Mouse (Mus musculus) spleen, adult 2 months (tissue): Measurements from ENCODE around the gene Olfr648. TPM values are rescaled to one million over a fixed set of nuclear protein-coding genes. Genes with fewer than 3 reads are reported as not detected.

ENCODE experiments used
- DNase-seq, 2 experiments: peaks; one replicate each; pipeline versions ENCODE4 v3.0.0 to v3.0.0-alpha.2; 2012 to 2021; ENCODE audit warnings: low spot score in 2 of 2, low read depth in 1 of 2
- H3K27ac ChIP-seq: fragments of 200-500 bp; 2 replicates; pipeline ENCODE4 v1.5.1; 2012; ENCODE audit warnings: low read length, inconsistent platforms; ENCODE audit not compliant: insufficient read depth
- H3K27me3 ChIP-seq: fragments of 200-500 bp; 2 replicates; pipeline ENCODE4 v1.6.1; 2012; ENCODE audit warnings: mild to moderate bottlenecking, moderate library complexity, low read length, inconsistent platforms; ENCODE audit not compliant: control insufficient read depth, insufficient read depth
- H3K36me3 ChIP-seq: fragments of 200-500 bp; 2 replicates; pipeline ENCODE4 v1.6.1; 2012; ENCODE audit warnings: mild to moderate bottlenecking, low read length, inconsistent platforms; ENCODE audit not compliant: control insufficient read depth, insufficient read depth
- H3K4me1 ChIP-seq: fragments of 200-500 bp; 2 replicates; pipeline ENCODE4 v1.6.1; 2011; ENCODE audit warnings: inconsistent platforms; ENCODE audit not compliant: control insufficient read depth, insufficient read depth, insufficient read length
- H3K4me3 ChIP-seq: fragments of 200-500 bp; 2 replicates; pipeline ENCODE4 v1.5.1; 2011; ENCODE audit warnings: mild to moderate bottlenecking, inconsistent platforms; ENCODE audit not compliant: insufficient read depth, insufficient read length; ENCODE audit errors: extremely low read depth
- CTCF ChIP-seq: fragments of 200-500 bp; IDR thresholded peaks from 2 replicates; pipeline ENCODE4 v1.5.1; 2011; ENCODE audit warnings: mild to moderate bottlenecking, inconsistent platforms; ENCODE audit not compliant: insufficient read depth, insufficient read length, insufficient replicate concordance; ENCODE audit errors: extremely low read depth
- POLR2A ChIP-seq: fragments of 200-500 bp; IDR thresholded peaks from 2 replicates; pipeline ENCODE4 v1.6.1; 2011; ENCODE audit warnings: low read depth, low read length, inconsistent platforms
- WGBS: fragments of 180-500 bp; shearing (Covaris S2); methylation state at CpG from one replicate; pipeline ENCODE4 v1.1.7; 2018; 5-methylcytosine and 5-hydroxymethylcytosine counted together
- polyA plus RNA-seq: library from polyadenylated mRNA; depleted of rRNA; stranded (reverse); fragments of >200 nt; gene quantifications from 2 replicates; pipeline ENCODE4 v1.2.3, GENCODE M21; 2012; rRNA removed

Olfr648 gene
- polyA plus RNA-seq, 1 experiment = not detected

DNA sequence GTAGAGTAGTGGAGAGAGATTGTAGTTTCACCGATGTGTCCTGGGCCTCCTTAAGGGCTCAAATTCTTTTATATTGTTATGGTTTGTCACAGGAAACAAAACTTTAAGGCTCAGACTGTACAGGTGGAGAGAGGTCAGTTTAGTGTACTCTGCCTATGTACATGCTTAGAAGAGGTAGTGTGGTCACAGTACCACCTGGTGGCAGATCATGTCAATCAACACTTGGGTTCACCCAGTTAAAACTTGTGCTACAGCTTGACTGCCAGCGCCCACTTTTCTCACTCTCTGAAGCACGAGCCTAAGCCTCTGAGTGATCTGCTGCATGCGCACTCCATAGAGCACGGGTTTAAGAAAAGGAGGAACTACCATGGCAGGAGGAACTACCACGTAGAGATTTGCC is 16.1 kb downstream of the Olfr648 start:
- TF ChIP-seq CTCF (no peak), POLR2A (no peak)
- Histone ChIP-seq H3K36me3 (no peaks in the 10 kb centered on the region), H3K27me3 (no peaks in the 10 kb centered on the region), H3K4me1 (peaks cover 5% of the 10 kb centered on the region; the same call in 1 of the 2 replicates), H3K27ac (no peak overlapping the region), H3K4me3 (no peak overlapping the region)
- WGBS = 19% methylated on average over 6 of the region's 6 CpGs
- DNase-seq = no peak

DNA sequence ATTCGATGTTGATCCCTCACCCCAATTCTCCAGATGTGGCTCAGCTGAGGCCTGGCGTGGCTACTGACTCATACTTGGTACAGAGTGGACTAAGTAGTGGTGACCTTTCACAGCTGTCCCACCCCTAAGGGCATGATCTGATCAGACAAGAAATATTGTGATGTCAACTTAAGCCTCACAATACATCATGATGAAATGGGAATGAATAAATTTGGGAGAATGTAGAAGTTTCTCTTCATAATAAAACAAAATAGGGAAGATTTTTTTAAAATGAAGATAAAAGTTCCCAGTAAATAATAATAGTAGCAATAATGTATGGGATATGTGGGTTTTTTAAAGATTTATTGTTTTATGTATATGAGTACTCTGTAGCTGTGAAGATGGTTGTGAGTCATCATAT is 32.7 kb downstream of the Olfr648 start, which contains the start of gene Ubqlnl:
Gene Ubqlnl (minus strand): TSS at position 101 of the 400 bp plus-strand sequence.
- no peak for TF ChIP-seq CTCF
- H3K36me3 ChIP-seq = no peaks in the 10 kb centered on the region
- no peaks in the 10 kb centered on the region for H3K27me3 ChIP-seq
- H3K27ac ChIP-seq = no peak within 1 kb of the TSS
- WGBS = 86% methylated on average over 2 of the region's 2 CpGs
- H3K4me3 ChIP-seq = no peak within 1 kb of the TSS
- DNase-seq = no peak
- H3K4me1 ChIP-seq = no peaks in the 10 kb centered on the region

DNA sequence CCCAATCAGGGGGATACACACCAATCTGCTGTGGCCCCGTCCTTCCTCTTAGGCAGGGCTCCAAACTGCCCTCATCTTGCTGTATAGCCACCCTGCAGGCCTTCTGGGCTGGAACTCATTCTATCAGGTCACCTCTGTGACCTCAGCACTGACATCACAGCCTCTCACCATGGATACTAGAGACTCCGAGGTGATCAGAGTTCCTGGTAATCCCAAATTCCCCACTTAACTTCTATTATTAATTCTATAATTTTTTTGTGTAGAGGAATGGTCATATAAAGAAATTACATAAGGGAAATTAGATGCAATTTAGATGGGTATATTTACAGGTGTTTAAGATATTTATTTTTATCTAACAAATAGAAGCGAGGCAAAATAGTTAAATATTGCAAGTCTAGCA is 40.0 kb downstream of the Olfr648 start, which contains the start of gene Ubqln3:
Gene Ubqln3 (minus strand): TSS at position 101 of the 400 bp plus-strand sequence.
- no peaks in the 10 kb centered on the region for H3K27me3 ChIP-seq
- no peaks in the 10 kb centered on the region for H3K36me3 ChIP-seq
- DNase-seq = no peak
- TF ChIP-seq POLR2A (no peak), CTCF (no peak)
- H3K27ac ChIP-seq = no peak within 1 kb of the TSS
- WGBS = 83% methylated on average over 3 of the region's 3 CpGs
- H3K4me1 ChIP-seq = no peaks in the 10 kb centered on the region
- H3K4me3 ChIP-seq = no peak within 1 kb of the TSS

DNA sequence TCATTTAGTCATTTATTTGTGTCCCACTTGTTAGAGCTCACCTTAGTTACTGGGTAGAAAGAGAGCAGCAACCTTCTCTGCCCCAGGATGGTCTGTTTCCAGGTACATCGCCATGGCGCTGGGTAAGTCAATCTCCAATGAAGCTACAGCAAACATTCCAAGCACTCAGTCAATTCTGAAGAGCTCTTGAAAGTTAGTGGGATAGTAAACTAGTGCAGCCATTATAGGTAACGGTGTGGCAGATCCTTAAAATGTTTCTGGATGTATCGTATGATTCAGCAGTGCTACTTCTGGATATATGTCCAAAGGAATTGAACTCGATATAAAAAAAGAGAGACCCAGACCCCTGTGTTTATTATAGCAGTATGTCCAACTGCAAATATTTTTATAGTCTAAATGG is 45.9 kb downstream of the Olfr648 start, which contains the start of gene Olfr643:
Gene Olfr643 (minus strand): TSS at position 101 of the 400 bp plus-strand sequence.
- Histone ChIP-seq H3K4me1 (no peaks in the 10 kb centered on the region), H3K27me3 (no peaks in the 10 kb centered on the region), H3K4me3 (no peak within 1 kb of the TSS), H3K27ac (no peak within 1 kb of the TSS), H3K36me3 (no peaks in the 10 kb centered on the region)
- no peak for TF ChIP-seq CTCF
- no peak for TF ChIP-seq POLR2A
- no peak for DNase-seq
- WGBS = 92% methylated on average over 5 of the region's 5 CpGs

DNA sequence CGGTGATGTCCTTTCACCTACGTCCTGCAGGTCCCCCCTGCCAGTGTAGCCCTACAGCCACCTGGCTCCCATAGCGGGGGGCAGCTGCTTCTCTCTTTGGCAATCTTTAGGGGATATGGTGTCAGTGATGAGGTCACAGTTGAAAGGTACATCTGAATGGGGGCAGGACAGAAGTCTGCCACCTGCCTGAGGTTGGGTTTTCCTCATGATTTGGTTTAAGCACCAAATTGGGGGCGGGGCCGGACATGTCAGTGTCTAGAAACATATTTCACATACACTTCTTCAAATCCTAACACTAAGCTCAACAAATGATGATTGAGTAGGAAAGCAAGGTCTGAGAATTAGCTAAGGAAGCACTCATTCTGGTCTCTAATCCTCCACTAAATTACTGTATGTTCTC is 53.5 kb downstream of the Olfr648 start, which contains the start of gene Ubqln5:
Gene Ubqln5 (minus strand): TSS at position 101 of the 400 bp plus-strand sequence.
- Histone ChIP-seq H3K4me1 (no peaks in the 10 kb centered on the region), H3K36me3 (no peaks in the 10 kb centered on the region), H3K27me3 (no peaks in the 10 kb centered on the region), H3K27ac (no peak within 1 kb of the TSS), H3K4me3 (no peak within 1 kb of the TSS)
- DNase-seq = no peak
- WGBS = 87% methylated on average over 5 of the region's 5 CpGs
- TF ChIP-seq CTCF (no peak), POLR2A (no peak)

Other genes with a start within 250 kb of the Olfr648 start
- gene Olfr632, start 249.0 kb downstream of the Olfr648 start, polyA plus RNA-seq = not detected in 2 replicates
- not detected in 2 replicates for gene Olfr633, start 239.0 kb downstream of the Olfr648 start, polyA plus RNA-seq
- not detected in 2 replicates for gene Olfr635, start 212.2 kb downstream of the Olfr648 start, polyA plus RNA-seq
- gene Olfr638, start 184.6 kb downstream of the Olfr648 start, polyA plus RNA-seq = not detected in 2 replicates
- gene Olfr639, start 166.1 kb downstream of the Olfr648 start, polyA plus RNA-seq = not detected in 2 replicates
- not detected in 2 replicates for gene Olfr640, start 157.8 kb downstream of the Olfr648 start, polyA plus RNA-seq
- not detected in 2 replicates for gene Olfr641, start 147.9 kb downstream of the Olfr648 start, polyA plus RNA-seq
- gene Olfr642, start 130.7 kb downstream of the Olfr648 start, polyA plus RNA-seq = not detected in 2 replicates
- gene 4930516K23Rik, start 121.9 kb downstream of the Olfr648 start, polyA plus RNA-seq = not detected in 2 replicates
- gene Olfr644, start 111.5 kb downstream of the Olfr648 start, polyA plus RNA-seq = not detected in 2 replicates
- not detected in 2 replicates for gene Olfr645, start 97.9 kb downstream of the Olfr648 start, polyA plus RNA-seq
- 0.08 TPM in 1 of 2 replicates, not detected in the other for gene Olfr646, start 78.5 kb downstream of the Olfr648 start, polyA plus RNA-seq
- gene Ubqln5, start 53.6 kb downstream of the Olfr648 start, polyA plus RNA-seq = not detected in 2 replicates
- not detected in 2 replicates for gene Olfr643, start 46.0 kb downstream of the Olfr648 start, polyA plus RNA-seq
- gene Ubqln3, start 40.1 kb downstream of the Olfr648 start, polyA plus RNA-seq = not detected in 2 replicates
- gene Ubqlnl, start 32.8 kb downstream of the Olfr648 start, polyA plus RNA-seq = not detected in 2 replicates
- not detected in 2 replicates for gene Olfm5, start 18.6 kb downstream of the Olfr648 start, polyA plus RNA-seq
- not detected in 2 replicates for gene Olfr649, start 12.6 kb upstream of the Olfr648 start, polyA plus RNA-seq
- gene Trim6, start 35.4 kb upstream of the Olfr648 start, polyA plus RNA-seq = 0.34 and 0.36 TPM in 2 replicates
- 13.5 and 14.5 TPM in 2 replicates for gene Trim34a, start 61.1 kb upstream of the Olfr648 start, polyA plus RNA-seq
- 1.7 and 1.8 TPM in 2 replicates for gene Trim5, start 104.7 kb upstream of the Olfr648 start, polyA plus RNA-seq
- 6.2 and 7.5 TPM in 2 replicates for gene Trim12a, start 132.1 kb upstream of the Olfr648 start, polyA plus RNA-seq
- 5.7 and 6.7 TPM in 2 replicates for gene Trim34b, start 146.1 kb upstream of the Olfr648 start, polyA plus RNA-seq
- 4.9 and 5.0 TPM in 2 replicates for gene Trim12c, start 170.0 kb upstream of the Olfr648 start, polyA plus RNA-seq
- gene Trim30b, start 186.5 kb upstream of the Olfr648 start, polyA plus RNA-seq = 2.8 and 3.5 TPM in 2 replicates
- 0.49 and 0.51 TPM in 2 replicates for gene Trim30c, start 217.4 kb upstream of the Olfr648 start, polyA plus RNA-seq